Mouse (Mus musculus): ENCODE results near the gene Zfp579. TPM values are rescaled to one million over a fixed set of nuclear protein-coding genes. Genes with fewer than 3 reads are reported as not detected.

Gene Zfp579
- total and polyA plus RNA-seq, 3 experiments, result 0.54 to 3.6 TPM; not detected in 1

GRCm38 (mm10) chr7:5030554-5031275 lies 34.8 kb upstream of the Zfp579 start:
- Histone ChIP-seq H3K27ac (ENCODE audit: control insufficient read depth, low read depth, low read length) (no peak overlapping the region), H3K9ac (ENCODE audit: control insufficient read depth, low read depth, low read length, poor library complexity, severe bottlenecking) (no peak overlapping the region), H3K4me3 (ENCODE audit: control insufficient read depth in 1 of 2, insufficient read depth in 1 of 2, low read depth in 2 of 2, low read length in 2 of 2) (no peak overlapping the region), H3K36me3 (ENCODE audit: control insufficient read depth in 1 of 2, insufficient read depth in 2 of 2, low read length in 2 of 2) (peaks cover 0 to 2% of the 10 kb centered on the region in 2 experiments; a peak in 1 of 4 replicates), H3K79me2 (ENCODE audit: control insufficient read depth, insufficient read depth, low read length, poor library complexity) (no peaks in the 10 kb centered on the region; the same call in 1 of the 2 replicates), H3K27me3 (ENCODE audit: control insufficient read depth in 1 of 2, insufficient read depth in 2 of 2, low read length in 2 of 2) (no peaks in the 10 kb centered on the region), H3K9me3 (replicated peaks; ENCODE audit: insufficient read depth, low read length) (no peaks in the 10 kb centered on the region), H3K4me1 (ENCODE audit: control insufficient read depth in 1 of 2, insufficient read depth in 2 of 2, low read length in 2 of 2) (no peaks in the 10 kb centered on the region)
- DNase-seq (ENCODE audit: low read depth, low spot score), result no peak
- TF ChIP-seq CHD2 (IDR thresholded peaks at IDR 0.05; ENCODE audit: low read length) (no peak), BHLHE40 (IDR thresholded peaks at IDR 0.05; ENCODE audit: borderline replicate concordance, low read depth, low read length) (no peak), MXI1 (IDR thresholded peaks at IDR 0.05; ENCODE audit: low read depth, low read length) (no peak), UBTF (IDR thresholded peaks at IDR 0.05; ENCODE audit: borderline replicate concordance, insufficient read depth, low read depth, low read length) (no peak), ETS1 (IDR thresholded peaks at IDR 0.05; ENCODE audit: low read depth, low read length) (no peak), MYC (IDR thresholded peaks at IDR 0.05; ENCODE audit: low read depth, low read length) (no peak), POLR2A (IDR thresholded peaks at IDR 0.05; ENCODE audit: control insufficient read depth in 1 of 2, insufficient read depth in 1 of 2, low read depth in 1 of 2, low read length in 2 of 2, poor library complexity in 1 of 2) (no peak), ZMIZ1 (IDR thresholded peaks at IDR 0.05; ENCODE audit: low read depth, low read length) (no peak), MAZ (IDR thresholded peaks at IDR 0.05; ENCODE audit: low read depth, low read length) (no peak), MEF2A (IDR thresholded peaks at IDR 0.05; ENCODE audit: extremely low read depth, insufficient replicate concordance, low read depth, low read length, poor library complexity, severe bottlenecking) (no peak), E2F4 (IDR thresholded peaks at IDR 0.05; ENCODE audit: borderline replicate concordance, low read depth, low read length) (no peak)

GRCm38 (mm10) chr7:5029946-5030345 lies 34.0 kb upstream of the Zfp579 start:
- Histone ChIP-seq H3K9me3 (replicated peaks; ENCODE audit: insufficient read depth, low read length) (no peaks in the 10 kb centered on the region), H3K27ac (ENCODE audit: control insufficient read depth, low read depth, low read length) (no peak overlapping the region), H3K4me3 (ENCODE audit: control insufficient read depth in 1 of 2, insufficient read depth in 1 of 2, low read depth in 2 of 2, low read length in 2 of 2) (no peak overlapping the region), H3K27me3 (ENCODE audit: control insufficient read depth in 1 of 2, insufficient read depth in 2 of 2, low read length in 2 of 2) (no peaks in the 10 kb centered on the region), H3K36me3 (ENCODE audit: control insufficient read depth in 1 of 2, insufficient read depth in 2 of 2, low read length in 2 of 2) (peaks cover 0 to 2% of the 10 kb centered on the region in 2 experiments; a peak in 1 of 4 replicates), H3K9ac (ENCODE audit: control insufficient read depth, low read depth, low read length, poor library complexity, severe bottlenecking) (no peak overlapping the region), H3K79me2 (ENCODE audit: control insufficient read depth, insufficient read depth, low read length, poor library complexity) (no peaks in the 10 kb centered on the region; the same call in 1 of the 2 replicates), H3K4me1 (ENCODE audit: control insufficient read depth in 1 of 2, insufficient read depth in 2 of 2, low read length in 2 of 2) (no peaks in the 10 kb centered on the region)
- no peak for DNase-seq (ENCODE audit: low read depth, low spot score)
- TF ChIP-seq TBP (IDR thresholded peaks at IDR 0.05; ENCODE audit: low read depth, low read length), result no peak
- TF ChIP-seq POLR2A (IDR thresholded peaks at IDR 0.05; ENCODE audit: control insufficient read depth in 1 of 2, insufficient read depth in 1 of 2, low read depth in 1 of 2, low read length in 2 of 2, poor library complexity in 1 of 2), result no peak
- no peak for TF ChIP-seq KAT2A (conservative IDR thresholded peaks at IDR 0.05; ENCODE audit: low read depth, low read length)
- no peak for TF ChIP-seq MAZ (IDR thresholded peaks at IDR 0.05; ENCODE audit: low read depth, low read length)
- no peak for TF ChIP-seq MYC (IDR thresholded peaks at IDR 0.05; ENCODE audit: low read depth, low read length)
- no peak for TF ChIP-seq MYB (IDR thresholded peaks at IDR 0.05; ENCODE audit: low read depth, low read length)
- no peak for TF ChIP-seq NRF1 (IDR thresholded peaks at IDR 0.05; ENCODE audit: insufficient read depth, low read depth, low read length, poor library complexity, severe bottlenecking)
- no peak for TF ChIP-seq GABPA (IDR thresholded peaks at IDR 0.05; ENCODE audit: low read depth, low read length)
- TF ChIP-seq GATA1 (IDR thresholded peaks at IDR 0.05; ENCODE audit: low read depth, low read length), result no peak
- TF ChIP-seq BHLHE40 (IDR thresholded peaks at IDR 0.05; ENCODE audit: borderline replicate concordance, low read depth, low read length), result no peak
- TF ChIP-seq TCF12 (IDR thresholded peaks at IDR 0.05; ENCODE audit: low read depth, low read length), result no peak
- TF ChIP-seq NELFE (IDR thresholded peaks at IDR 0.05; ENCODE audit: low read depth, low read length), result no peak
- TF ChIP-seq E2F4 (IDR thresholded peaks at IDR 0.05; ENCODE audit: borderline replicate concordance, low read depth, low read length), result no peak
- no peak for TF ChIP-seq MEF2A (IDR thresholded peaks at IDR 0.05; ENCODE audit: extremely low read depth, insufficient replicate concordance, low read depth, low read length, poor library complexity, severe bottlenecking)
- TF ChIP-seq SIN3A (IDR thresholded peaks at IDR 0.05; ENCODE audit: low read length), result no peak

Data from MEL (cell line).